In genomic region chr3:35152191-35152590, GRCm38 (mm10) we compare ENCODE assay signal across 14 mouse cellular contexts.
DNase-seq lines count a peak whose midpoint lies in the region; ATAC-seq and TF ChIP-seq lines count a peak whose summit lies in the region.
"Had no signal": no experiment of that assay in that cellular context is flagged by ENCODE, and none has a peak within 500 bp of the region (broad histone marks: within the 10 kb centered on the region; RNA-seq: fewer than 3 reads in every experiment).

No protein-coding gene starts in this region.

- ATAC-seq in midbrain, embryonic 12.5 days (ENCODE audit: low FRiP score, low read depth): 0 out of 2 replicates have a peak, but pooled peaks have one; percentile 34
- no peak for ATAC-seq in midbrain, embryonic 11.5 days (ENCODE audit: low FRiP score)
- ATAC-seq in embryonic facial prominence, embryonic 15.5 days (ENCODE audit: insufficient number of reproducible peaks, low FRiP score, low TSS enrichment, low read depth): peak; percentile 15; the same call in 1 of the 2 replicates
- ATAC-seq in intestine, postnatal 0 days: no peak
- ATAC-seq: CD4-positive, CD25-positive, alpha-beta regulatory T cell, adult 4 months had no signal

- H3K36me3 ChIP-seq in midbrain, embryonic 12.5 days: no peaks in the 10 kb centered on the region
- H3K36me3 ChIP-seq in midbrain, embryonic 11.5 days (ENCODE audit: control insufficient read depth, insufficient read depth, low read length): no peaks in the 10 kb centered on the region
- H3K36me3 ChIP-seq in embryonic facial prominence, embryonic 15.5 days: no peaks in the 10 kb centered on the region
- no peaks in the 10 kb centered on the region for H3K36me3 ChIP-seq in intestine, postnatal 0 days (ENCODE audit: control insufficient read depth, insufficient read depth)
- H3K36me3 ChIP-seq: liver, embryonic 15.5 days had no signal

- no peak overlapping the region for H3K9ac ChIP-seq in midbrain, embryonic 12.5 days (replicated peaks)
- H3K9ac ChIP-seq in midbrain, embryonic 11.5 days (ENCODE audit: low read length): no peak overlapping the region
- no peak overlapping the region for H3K9ac ChIP-seq in embryonic facial prominence, embryonic 15.5 days
- no peak overlapping the region for H3K9ac ChIP-seq in intestine, postnatal 0 days (ENCODE audit: low read depth, low read length)
- H3K9ac ChIP-seq: liver, embryonic 15.5 days had no signal

- no peak overlapping the region for H3K4me3 ChIP-seq in midbrain, embryonic 12.5 days
- H3K4me3 ChIP-seq in midbrain, embryonic 11.5 days (ENCODE audit: low read depth, low read length): no peak overlapping the region
- no peak overlapping the region for H3K4me3 ChIP-seq in embryonic facial prominence, embryonic 15.5 days (replicated peaks)
- H3K4me3 ChIP-seq in intestine, postnatal 0 days (ENCODE audit: low read depth, low read length): no peak overlapping the region
- H3K4me3 ChIP-seq: erythroblast, embryonic 14.5 days; liver, embryonic 15.5 days had no signal

- 81% methylated on average over 7 of the region's 7 CpGs for whole genome bisulfite sequencing in midbrain, embryonic 12.5 days
- 90% methylated on average over 7 of the region's 7 CpGs for WGBS in midbrain, embryonic 11.5 days
- WGBS in embryonic facial prominence, embryonic 15.5 days: 72% methylated on average over 7 of the region's 7 CpGs
- WGBS in intestine, postnatal 0 days: 66% methylated on average over 7 of the region's 7 CpGs

- H3K27ac ChIP-seq in midbrain, embryonic 12.5 days (replicated peaks): no peak overlapping the region
- H3K27ac ChIP-seq in midbrain, embryonic 11.5 days (ENCODE audit: low read depth, low read length): no peak overlapping the region
- no peak overlapping the region for H3K27ac ChIP-seq in embryonic facial prominence, embryonic 15.5 days (replicated peaks)
- no peak overlapping the region for H3K27ac ChIP-seq in intestine, postnatal 0 days (ENCODE audit: low read depth, low read length)
- H3K27ac ChIP-seq: liver, embryonic 15.5 days had no signal

- H3K4me2 ChIP-seq in midbrain, embryonic 12.5 days (replicated peaks): no peak overlapping the region
- no peak overlapping the region for H3K4me2 ChIP-seq in midbrain, embryonic 11.5 days
- no peak overlapping the region for H3K4me2 ChIP-seq in embryonic facial prominence, embryonic 15.5 days (replicated peaks)
- no peak overlapping the region for H3K4me2 ChIP-seq in intestine, postnatal 0 days (replicated peaks; ENCODE audit: low read depth)
- H3K4me2 ChIP-seq: liver, embryonic 15.5 days had no signal

- peak; percentile 81 for DNase-seq in heart, adult 11 months
- no peak for DNase-seq in heart, adult 9 months (ENCODE audit: low spot score in 2 of 2)
- DNase-seq in midbrain, embryonic 11.5 days (ENCODE audit: low spot score, missing footprints): no peak
- DNase-seq in mesoderm, embryonic 11.5 days (ENCODE audit: low read depth, low spot score): peak; percentile 2
- no peak for DNase-seq in MN1 (ENCODE audit: low spot score)
- DNase-seq: adrenal gland, postnatal 36 days; gastrocnemius, postnatal 25 days; heart, postnatal 14 days had no signal

- peaks cover 5% of the 10 kb centered on the region for H3K4me1 ChIP-seq in midbrain, embryonic 12.5 days
- no peaks in the 10 kb centered on the region; the same call in 1 of the 2 replicates for H3K4me1 ChIP-seq in midbrain, embryonic 11.5 days (ENCODE audit: control insufficient read depth, insufficient read depth, low read length)
- H3K4me1 ChIP-seq in embryonic facial prominence, embryonic 15.5 days: peaks cover 5% of the 10 kb centered on the region
- 0 out of 2 replicates have a peak, but pooled peaks cover 2% of the 10 kb centered on the region for H3K4me1 ChIP-seq in intestine, postnatal 0 days (replicated peaks; ENCODE audit: control insufficient read depth, insufficient read depth, low read length)
- H3K4me1 ChIP-seq: liver, embryonic 15.5 days had no signal

- H3K27me3 ChIP-seq in midbrain, embryonic 12.5 days: no peaks in the 10 kb centered on the region
- no peaks in the 10 kb centered on the region for H3K27me3 ChIP-seq in midbrain, embryonic 11.5 days (ENCODE audit: control insufficient read depth, insufficient read depth, low read length)
- H3K27me3 ChIP-seq in embryonic facial prominence, embryonic 15.5 days: no peaks in the 10 kb centered on the region
- no peaks in the 10 kb centered on the region for H3K27me3 ChIP-seq in intestine, postnatal 0 days (replicated peaks; ENCODE audit: control insufficient read depth, insufficient read depth, low read length)
- H3K27me3 ChIP-seq: liver, embryonic 15.5 days had no signal

- TF ChIP-seq CTCF in intestine, postnatal 0 days (IDR thresholded peaks at IDR 0.05; ENCODE audit: low read depth): no peak

- no peaks in the 10 kb centered on the region for H3K9me3 ChIP-seq in midbrain, embryonic 12.5 days
- H3K9me3 ChIP-seq in midbrain, embryonic 11.5 days (ENCODE audit: control insufficient read depth, low read length): no peaks in the 10 kb centered on the region
- no peaks in the 10 kb centered on the region for H3K9me3 ChIP-seq in embryonic facial prominence, embryonic 15.5 days (replicated peaks)
- no peaks in the 10 kb centered on the region for H3K9me3 ChIP-seq in intestine, postnatal 0 days (ENCODE audit: control insufficient read depth)
- H3K9me3 ChIP-seq: liver, embryonic 15.5 days had no signal

Comparison
In these comparisons a context has a peak if more than half of its experiments do, and no peak if none do; other contexts are left out.
1. DNase-seq: peak in heart, adult 11 months (single experiment) and mesoderm, embryonic 11.5 days (single experiment); none in heart, adult 9 months (0 of 2), midbrain, embryonic 11.5 days (single experiment) and MN1 (single experiment).
2. ATAC-seq: peak in midbrain, embryonic 12.5 days (single experiment) and embryonic facial prominence, embryonic 15.5 days (single experiment); none in midbrain, embryonic 11.5 days (single experiment) and intestine, postnatal 0 days (single experiment).